Mouse (Mus musculus) thymus, adult 18-20 months (tissue): ENCODE measurements around the gene Gnl1.
A peak's percentile ranks its signal among the peaks of the same experiment; 100 is the strongest.
"Not testable (repeated sequence)": the region's sequence is repeated elsewhere in the genome, so short reads cannot be mapped to it uniquely, and the experiment has no call there.

Experiments used
- DNase-seq, 2 experiments: peaks; one replicate each; pipeline ENCODE4 v3.0.0; 2022; ENCODE audit warnings: mixed read lengths in 2 of 2

Gnl1 gene

GRCm38 (mm10) chr17:36027663-36028062, 48.0 kb downstream of the Gnl1 start:
- DNase-seq = no peak

GRCm38 (mm10) chr17:36028879-36029619, 49.4 kb downstream of the Gnl1 start:
- DNase-seq = no peak

- not testable (repeated sequence) for DNase-seq
These were observed 50.5 kb downstream of the Gnl1 start for GRCm38 (mm10) chr17:36030046-36030702.

DNA sequence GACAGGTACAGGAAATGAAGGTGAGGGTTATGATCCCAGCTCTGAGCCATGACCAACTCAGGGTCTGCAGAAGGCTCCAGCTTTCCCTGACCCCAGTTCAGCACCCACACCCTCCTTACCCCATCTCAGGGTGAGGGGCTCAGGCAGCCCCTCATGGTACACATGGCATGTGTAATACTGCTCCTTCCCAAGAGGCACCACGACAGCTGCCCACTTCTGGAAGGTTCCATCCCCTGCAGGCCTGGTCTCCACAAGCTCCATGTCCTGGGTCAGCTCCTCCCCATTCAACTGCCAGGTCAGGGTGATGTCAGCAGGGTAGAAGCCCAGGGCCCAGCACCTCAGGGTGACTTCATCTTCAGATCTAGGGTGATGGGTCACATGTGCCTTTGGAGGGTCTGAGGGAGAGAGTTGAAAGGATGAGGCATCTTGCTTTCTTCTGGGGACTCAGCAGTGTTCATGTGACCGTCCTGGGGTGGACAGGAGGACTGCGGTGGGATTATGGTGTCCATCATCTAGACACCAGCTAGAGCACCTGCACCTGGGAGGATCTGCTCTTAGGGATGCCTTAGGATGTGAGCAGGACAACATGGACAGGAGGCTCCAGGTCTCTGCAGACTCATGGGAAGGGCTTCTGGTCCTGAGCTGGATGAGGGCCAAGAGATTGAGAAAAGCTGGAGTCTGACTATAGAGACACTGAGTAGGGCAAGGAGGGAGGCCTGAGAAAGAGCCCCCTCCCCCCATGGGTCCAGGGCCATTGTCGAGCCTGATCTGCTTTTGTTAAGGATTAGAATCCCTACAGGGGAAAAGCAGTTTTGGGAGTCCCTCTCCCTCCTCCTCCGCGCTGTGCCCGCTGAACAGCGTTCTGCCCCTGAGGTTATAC, 51.3 kb downstream of the Gnl1 start:
- DNase-seq = not testable (repeated sequence)

DNA sequence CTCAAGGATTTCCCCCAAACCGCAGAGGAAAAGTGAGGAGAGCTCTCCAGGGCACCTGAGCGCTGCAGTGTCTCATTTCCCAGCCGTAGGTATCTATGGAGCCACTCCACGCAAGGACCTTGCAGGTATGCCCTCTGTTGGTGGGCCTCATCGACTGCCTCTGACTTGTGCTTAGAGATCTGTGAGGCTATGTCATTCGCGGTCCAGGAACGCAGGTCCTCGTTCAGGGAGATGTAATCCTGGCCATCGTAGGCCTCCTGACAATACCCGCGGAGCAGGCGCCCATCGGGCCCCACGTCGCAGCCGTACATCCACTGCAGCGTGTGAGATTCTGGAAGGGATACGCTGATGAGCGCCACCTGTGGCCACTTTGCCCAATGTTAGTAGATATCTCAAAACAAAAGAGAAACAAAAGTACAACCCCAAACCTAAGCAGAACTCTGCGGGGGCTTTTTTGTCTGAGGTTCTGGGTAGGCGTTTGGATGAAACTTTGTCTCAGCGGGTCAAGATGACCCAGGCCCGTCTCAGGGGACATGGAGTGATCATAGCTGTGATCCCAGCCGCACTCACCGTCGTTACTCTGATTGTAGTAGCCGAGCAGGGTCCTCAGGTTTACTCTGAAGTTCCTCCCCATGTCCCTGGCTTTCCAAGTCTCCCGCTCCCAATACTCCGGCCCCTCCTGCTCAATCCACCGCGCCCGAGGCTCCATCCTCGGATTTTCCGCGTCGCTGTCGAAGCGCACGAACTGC, 52.1 kb downstream of the Gnl1 start:
- DNase-seq = peak; percentile 38 to 73

DNA sequence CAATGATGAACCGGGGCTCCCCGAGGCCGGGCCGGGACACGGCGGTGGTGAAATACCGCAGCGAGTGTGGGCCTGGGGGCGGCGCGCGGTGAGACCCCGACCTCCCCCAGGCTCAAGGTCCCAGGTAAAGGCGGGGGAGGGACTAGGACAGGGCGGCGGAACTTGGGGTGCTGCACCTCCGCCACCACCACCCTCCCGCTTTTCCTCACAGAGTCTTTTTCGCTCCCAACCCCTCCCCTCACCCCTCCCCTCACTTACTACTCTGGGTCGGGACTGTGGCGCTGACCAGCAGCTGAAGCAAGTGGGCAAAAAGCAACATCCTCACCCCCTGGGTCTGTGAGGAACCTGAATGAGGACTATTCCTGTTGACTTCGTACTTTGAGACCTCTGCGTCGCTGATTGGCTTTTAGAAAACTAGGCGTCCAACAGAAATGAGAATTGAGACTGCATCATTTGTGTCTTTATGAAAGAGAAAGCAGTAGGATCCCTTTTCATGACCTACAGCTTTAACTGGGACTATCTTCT, 52.8 kb downstream of the Gnl1 start, which contains the start of gene H2-T23:
Gene H2-T23, minus strand, starts transcription at position 505 of the 525 bp plus-strand sequence.
- peak; percentile 61 to 77 for DNase-seq

DNA sequence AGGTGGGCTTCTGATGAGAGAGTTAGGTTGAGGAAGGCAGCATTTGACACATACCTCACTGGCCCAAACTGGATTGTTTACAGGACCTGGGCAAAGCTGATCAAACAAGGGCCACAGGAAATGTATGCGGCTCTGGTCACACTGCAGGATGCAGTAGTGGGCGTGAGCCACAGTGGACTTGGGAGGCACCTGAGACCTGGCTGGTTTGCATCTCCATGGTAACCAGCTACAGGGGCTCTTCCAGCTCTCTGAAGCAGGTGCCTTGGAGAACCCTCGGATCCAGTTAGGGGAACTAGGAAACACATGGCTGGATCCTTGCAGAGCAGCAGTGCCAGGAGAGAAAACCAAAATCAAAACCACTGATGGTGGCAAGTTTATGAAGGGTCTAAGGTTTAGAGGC, 54.9 kb downstream of the Gnl1 start:
- not testable (repeated sequence) for DNase-seq

DNA sequence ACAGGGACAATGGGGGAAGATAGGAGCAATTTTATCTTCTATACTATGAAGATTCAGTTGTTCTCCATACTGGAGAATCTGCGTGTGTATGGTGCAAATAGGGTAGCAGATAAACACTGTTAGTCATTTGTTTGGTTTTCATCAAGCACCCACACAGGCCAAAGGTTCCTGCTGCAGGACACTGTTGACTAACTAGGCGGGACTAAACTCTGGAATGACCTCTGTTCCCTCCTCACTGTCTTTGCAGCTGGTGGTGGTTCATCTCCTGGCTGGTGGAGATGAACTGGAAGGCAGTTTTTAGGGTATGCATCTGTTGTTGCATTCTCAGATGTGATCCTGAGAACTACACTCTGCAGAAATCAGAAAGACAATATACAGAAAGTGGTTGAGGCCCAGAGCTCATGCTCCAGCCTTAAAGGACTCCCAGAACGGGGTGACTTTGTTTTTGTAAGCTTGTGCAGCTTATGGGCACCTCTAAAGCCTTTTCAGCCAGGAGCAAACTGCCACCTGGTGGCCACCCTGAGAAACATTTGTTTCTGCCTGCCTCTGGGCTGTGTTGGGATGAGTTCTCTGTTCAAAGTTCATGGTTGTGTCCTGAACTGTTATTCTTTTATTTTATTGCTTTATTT, 55.5 kb downstream of the Gnl1 start:
- peak; percentile 58 to 67 for DNase-seq

DNA sequence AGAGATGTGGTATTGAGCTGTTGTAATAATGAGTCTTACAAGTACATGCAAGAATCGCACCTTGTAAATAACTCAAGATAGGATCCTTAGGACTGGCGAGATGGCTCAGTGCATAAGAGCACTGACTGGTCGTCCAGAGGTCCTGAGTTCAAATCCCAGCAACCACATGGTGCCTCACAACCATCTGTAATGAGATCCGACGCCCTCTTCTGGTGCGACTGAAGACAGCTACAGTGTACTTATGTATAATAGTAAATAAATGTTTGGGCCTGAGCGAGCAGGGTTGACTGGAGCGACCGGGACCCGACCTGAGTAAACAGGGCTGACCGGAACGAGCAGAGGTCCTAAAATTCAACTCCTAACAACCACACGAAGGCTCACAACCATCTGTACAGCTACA, 56.5 kb downstream of the Gnl1 start:
- DNase-seq = not testable (repeated sequence)
